Mouse (Mus musculus): ENCODE results near the gene Hoxd12.

Gene Hoxd12

GRCm38 (mm10) chr2:74696442-74697335, 21.9 kb downstream of the Hoxd12 start:
- DNase-seq, result peak; percentile 64

DNA sequence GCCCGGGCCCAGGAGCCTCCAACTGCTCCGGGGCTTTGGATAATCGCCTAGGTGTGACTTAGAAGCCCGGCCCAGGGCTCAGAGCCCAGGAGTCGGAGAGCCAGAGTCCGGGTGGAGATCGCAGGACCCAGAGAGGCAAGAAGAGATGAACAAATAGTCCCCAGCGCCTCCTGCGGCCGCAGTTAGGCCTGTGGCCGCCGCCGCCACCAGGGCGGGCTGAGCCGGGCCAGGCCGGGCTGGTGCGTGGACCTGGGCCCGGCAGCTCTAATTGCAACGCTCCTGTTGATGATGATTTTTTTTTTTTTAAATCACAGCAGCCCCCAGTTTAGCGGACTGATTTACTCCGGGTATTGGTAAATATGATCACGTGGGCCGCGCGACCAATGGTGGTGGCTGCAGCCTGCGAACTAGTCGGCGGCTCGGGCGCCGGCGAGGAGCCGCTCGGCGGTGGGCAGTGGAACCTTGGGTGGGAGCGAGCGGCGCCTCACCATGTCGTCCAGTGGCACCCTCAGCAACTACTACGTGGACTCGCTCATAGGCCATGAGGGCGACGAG, 22.8 kb downstream of the Hoxd12 start, which contains the start of gene Hoxd9:
Hoxd9 (plus strand) TSS at position 161 of the 555 bp plus-strand sequence.
- DNase-seq, result peak; percentile 86

- peak; percentile 66 for DNase-seq
These were observed 23.6 kb downstream of the Hoxd12 start for GRCm38 (mm10) chr2:74698201-74699052.

- DNase-seq, result peak; percentile 57
These were observed 24.2 kb downstream of the Hoxd12 start for GRCm38 (mm10) chr2:74699053-74699430.

DNA sequence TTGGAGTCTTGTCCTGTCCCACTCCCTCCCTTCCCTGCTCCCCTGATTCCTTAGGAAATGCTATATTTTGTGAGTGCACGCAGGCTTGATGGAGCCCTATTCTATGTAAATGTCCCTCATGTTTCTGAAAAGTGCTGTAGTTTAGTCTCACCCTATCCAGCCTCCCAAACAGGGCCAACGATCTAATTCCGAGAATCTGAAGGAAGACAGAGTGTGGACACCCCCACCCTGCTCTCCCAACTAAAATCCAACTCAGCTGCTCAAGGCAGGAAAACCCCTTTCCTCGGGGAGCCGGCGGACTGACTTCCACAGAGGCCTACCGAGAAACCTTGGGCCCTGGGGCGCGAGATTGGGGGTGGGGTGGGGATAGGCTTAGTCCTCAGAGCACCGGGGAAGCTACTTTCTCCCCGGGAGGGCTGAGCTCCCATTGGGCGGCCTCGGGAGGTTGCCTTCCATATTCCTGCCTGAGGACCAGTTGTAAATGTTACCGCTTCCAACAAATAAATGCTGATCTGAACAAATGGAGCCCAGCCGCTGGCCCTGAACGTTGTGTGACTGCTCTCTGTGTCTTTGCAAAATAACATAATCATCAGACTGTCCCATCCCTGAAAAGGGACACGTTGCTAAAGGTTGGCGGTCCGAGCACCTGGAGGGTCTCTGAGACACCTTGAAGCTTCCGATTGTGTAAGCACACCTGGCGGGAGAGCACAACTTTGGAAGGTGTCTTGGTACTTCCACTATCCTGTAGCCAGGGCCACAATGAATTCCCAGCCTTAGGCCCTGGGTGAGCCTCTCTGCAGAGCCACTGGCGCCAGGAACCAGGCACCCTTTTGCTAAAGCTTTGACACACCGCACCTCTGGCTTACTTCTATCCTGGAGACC, 25.1 kb downstream of the Hoxd12 start:
- peak; percentile 53 for DNase-seq

DNA sequence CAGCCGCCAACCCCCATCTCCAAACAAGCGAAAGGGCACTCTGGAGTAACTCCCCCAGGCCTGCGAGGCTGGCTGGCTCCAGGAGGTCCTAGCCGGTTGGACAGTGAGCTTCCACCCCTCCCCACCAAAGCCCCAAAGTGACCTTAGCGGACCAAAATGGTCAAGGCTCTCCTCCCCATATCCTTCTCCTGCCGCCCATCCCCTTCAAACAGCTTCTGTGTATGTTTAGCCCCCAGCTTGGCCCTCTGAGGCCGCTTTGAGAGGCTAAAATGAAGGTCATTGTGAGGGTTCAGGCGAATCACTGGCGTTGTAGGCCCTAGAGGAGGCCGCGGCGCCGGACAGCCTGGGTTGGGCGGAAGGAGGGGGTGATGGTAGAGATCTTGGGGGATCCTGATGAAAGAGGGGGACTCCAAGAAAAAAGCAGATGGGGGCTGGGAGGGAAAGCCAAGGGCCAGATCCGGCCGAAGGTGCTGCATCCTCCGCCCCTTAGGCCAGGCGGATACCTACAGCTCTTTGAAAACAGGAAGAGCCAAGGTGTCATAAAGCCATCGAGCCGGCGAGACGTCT, 25.8 kb downstream of the Hoxd12 start:
- DNase-seq, result peak; percentile 69

DNA sequence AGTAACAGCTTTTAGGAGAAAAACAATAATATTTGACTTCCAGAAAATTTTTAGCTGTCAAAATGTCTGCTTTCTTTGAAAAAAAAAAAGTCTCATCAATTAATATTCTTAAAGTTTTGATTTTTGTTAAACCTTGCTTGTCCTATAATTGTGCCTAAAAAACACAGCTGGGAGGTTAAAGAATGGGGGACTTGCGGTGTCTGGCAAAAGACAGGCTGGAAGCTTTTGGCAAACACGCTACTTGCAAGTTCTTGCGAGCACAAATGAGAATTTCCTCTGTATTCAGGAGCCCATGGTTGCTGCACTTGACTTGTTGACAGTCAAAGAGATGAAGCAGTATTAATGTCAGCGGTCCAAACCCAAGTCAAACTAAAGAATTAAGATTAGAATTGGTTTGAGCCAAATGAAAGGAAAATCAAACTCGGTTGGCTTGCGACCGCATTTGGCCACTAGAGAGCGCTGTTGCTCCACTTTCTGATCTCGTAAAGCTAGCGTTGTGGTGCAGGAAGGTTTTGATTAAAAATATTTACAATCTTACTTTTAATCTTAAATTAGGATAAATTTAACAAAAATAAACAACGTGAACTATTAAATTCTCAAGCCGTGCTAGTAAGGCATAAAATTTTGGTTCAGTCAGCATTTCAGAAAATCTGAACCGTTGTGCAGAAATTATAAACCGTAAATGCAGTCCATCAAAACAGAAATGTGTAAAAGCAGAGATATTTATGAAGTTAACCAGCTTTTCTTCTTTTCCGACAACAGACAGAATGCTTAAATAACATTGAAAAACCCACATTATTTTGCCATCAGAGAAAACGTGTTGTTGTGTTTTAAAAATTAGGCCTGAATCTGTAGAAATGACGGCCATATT, 27.4 kb downstream of the Hoxd12 start:
- peak; percentile 90 for DNase-seq

GRCm38 (mm10) chr2:74702820-74703219, 28.0 kb downstream of the Hoxd12 start:
- no peak for DNase-seq

DNA sequence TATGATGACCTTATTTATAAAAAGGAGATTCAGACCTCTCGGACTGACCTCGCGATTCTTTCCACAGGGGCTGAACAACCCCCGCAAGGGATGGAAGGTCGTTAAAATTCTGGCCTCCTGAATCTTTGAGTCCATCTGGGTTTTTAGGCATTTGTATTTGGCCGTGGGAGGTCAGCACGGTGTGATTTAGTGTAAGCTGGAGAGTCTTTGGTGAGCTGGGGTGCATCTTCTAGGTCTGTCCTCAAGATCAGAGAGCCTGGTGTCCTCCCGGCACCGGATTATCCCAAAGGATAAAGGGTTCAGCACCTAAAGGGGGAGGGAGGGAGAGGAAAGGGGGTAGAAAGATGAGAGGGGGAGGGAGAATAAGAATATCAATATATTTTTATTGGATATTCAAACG, 28.5 kb downstream of the Hoxd12 start:
- DNase-seq, result no peak

- DNase-seq, result peak; percentile 83
These were observed 29.0 kb downstream of the Hoxd12 start for GRCm38 (mm10) chr2:74703720-74704392.

DNA sequence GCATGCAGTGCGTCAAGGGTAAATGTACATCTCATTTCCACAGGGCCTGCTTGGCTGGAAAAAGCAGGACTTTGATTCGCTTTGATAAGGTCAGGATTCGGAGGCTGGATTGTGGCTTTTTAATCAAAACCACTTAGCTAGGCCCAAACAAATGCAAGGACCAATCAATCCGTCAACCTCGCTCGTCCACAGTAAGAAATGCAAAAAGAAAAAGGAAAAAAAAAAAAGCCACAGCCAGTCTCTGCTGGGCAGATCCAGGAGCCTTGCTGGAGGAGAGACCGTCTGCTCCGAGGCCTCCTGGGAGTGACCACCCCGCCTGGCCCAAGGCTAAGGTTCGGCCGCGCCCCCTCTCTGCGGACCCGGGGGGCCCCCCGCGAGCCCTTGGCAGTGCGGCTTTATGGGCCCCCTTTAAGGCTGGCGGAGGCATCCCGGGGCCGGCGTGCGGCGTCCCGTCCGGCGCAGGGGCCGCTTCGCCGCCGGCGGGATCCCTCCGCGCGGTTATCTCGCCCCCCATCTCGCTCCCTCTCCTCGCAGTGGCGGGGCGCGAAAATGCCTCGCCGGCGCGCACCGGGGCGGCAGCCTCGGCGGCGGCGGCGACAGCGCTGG, 29.7 kb downstream of the Hoxd12 start, which contains the start of gene Hoxd8:
Hoxd8 (plus strand) TSS at position 223 of the 606 bp plus-strand sequence.
- DNase-seq, result peak; percentile 89

DNA sequence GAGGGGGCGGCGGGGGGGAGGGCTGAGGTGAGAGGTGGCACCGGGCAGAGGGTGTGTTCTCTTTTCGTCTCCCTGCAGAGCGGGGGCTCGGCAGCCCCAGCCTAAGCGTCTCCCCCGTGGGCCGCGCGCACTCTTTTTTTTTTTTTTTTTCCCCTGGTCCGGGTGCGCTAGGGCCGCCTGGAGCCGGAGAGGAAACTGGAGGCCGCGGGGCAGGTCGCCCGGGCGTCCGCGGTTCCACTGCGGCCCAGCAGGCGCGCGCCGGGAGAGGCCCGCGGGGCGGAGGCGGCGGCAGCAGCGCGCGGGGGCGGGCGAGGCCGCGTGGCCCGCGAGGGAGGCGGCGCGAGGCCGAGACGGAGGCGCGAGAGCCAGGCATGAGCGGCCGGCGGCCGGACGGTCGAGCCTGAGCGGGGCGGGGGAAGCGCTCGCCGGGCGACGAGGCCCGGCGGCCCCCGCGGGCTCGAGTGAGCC, 30.2 kb downstream of the Hoxd12 start:
- peak; percentile 65 for DNase-seq

- peak; percentile 75 for DNase-seq
These were observed 30.8 kb downstream of the Hoxd12 start for GRCm38 (mm10) chr2:74705467-74706089.

DNA sequence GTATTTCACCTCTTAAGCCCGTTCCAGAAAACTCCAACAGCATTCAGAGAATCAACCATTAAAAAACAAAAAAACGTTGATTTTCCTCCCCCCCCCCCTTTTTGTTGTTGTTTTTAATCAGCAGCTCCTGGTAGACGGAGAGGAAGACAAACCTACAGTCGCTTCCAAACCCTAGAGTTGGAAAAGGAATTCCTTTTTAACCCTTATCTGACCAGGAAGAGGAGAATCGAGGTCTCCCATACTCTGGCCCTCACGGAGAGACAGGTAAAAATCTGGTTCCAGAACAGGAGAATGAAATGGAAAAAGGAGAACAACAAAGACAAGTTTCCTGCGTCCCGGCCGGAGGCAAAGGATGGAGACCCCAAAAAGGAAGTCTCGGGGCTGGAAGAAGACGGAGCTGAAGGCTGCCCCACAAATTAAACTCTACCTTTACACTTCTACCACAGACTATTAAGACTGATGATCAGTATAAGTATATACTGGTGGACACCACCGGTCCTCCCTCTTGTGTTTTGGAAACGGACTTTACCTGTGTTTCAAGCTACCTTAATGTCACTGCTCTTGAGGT, 31.7 kb downstream of the Hoxd12 start:
- peak; percentile 18 for DNase-seq

DNA sequence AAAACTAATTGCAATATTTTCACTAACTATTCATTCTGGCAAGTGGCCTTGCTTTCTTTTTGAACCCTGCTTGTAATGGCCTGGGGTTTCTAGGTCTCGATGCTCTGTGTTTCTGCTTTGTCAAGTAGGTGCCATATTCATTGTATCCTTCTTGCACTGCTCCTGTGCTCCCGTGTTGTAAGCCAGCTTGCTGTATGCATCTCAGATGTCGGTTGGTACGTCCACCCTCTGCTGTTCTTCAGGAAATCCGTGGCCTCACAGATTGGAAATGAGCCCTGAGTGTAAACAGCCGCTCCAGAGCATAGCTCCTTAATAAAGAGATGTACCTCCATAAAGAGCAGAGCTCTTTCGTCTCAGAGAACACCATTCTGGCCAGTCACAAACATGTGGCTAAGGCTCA, 32.8 kb downstream of the Hoxd12 start:
- DNase-seq, result peak; percentile 31

DNA sequence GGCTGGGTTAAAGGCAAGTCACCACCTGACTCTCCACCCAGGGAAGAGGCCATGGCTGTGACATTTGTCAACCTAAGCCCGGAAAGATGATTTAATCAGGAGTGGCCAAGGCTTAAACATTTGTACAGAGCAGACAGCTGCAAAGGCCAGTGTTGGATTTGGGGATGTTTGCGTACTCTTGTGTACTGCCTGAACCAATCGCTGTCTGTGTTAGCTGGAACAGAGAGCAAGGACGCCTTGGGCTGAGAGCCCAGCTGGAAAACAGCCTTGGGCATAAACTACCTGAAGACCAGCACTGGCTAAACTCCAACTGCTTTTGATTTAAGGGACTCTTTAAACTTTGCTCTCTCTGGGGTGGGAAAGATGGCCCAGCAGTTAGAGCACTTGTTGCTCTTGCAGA, 33.9 kb downstream of the Hoxd12 start:
- peak; percentile 65 for DNase-seq

GRCm38 (mm10) chr2:74709465-74710419, 34.9 kb downstream of the Hoxd12 start:
- no peak for DNase-seq
